Mouse (Mus musculus): ENCODE data around the gene Tigar. TPM values are rescaled to one million over a fixed set of nuclear protein-coding genes. Genes with fewer than 3 reads are reported as not detected.
A peak's percentile ranks its signal among the peaks of the same experiment; 100 is the strongest.

Gene Tigar
- total RNA-seq (2018; cell fraction: chromatin; rRNA removed), result 10 to 100 TPM in 2 of 26 experiments, 1 to 10 TPM in 24; 1.8 to 12.4 (median 5.7) TPM
- 10 to 100 TPM in 1 of 26 experiments, 1 to 10 TPM in 25; 4.3 to 10.5 (median 7.7) TPM for total RNA-seq (2018; cell fraction: cytosol; rRNA removed)
- 10 to 100 TPM in 3 of 26 experiments, 1 to 10 TPM in 23; 3.2 to 13.2 (median 6.3) TPM for total RNA-seq (2018; cell fraction: nucleus; rRNA removed)
- 5.2 to 11.5 TPM (median 7.0 TPM) in 3 replicates for polyA plus RNA-seq (2018)

- H3K36me3 ChIP-seq (ENCODE audit: inconsistent target), result no peaks in the 10 kb centered on the region
- WGBS (ENCODE audit: missing documents), result under 1% methylated on average over 37 of the region's 37 CpGs
- H3K79me2 ChIP-seq (ENCODE audit: inconsistent target), result peaks cover 48% of the 10 kb centered on the region; the same call in 1 of the 2 replicates
- peak within 1 kb of the TSS; percentile 85 for H3K4me3 ChIP-seq (ENCODE audit: inconsistent target)
- H3K27ac ChIP-seq, result peak within 1 kb of the TSS; percentile 5; the same call in 1 of the 2 replicates
Observed at GRCm38 (mm10) chr6:127109402-127109930, at the start of gene Tigar. Gene Tigar, minus strand, starts transcription at chr6:127109557.

GRCm38 (mm10) chr6:127157321-127157720, 48.0 kb upstream of the Tigar start:
- H3K36me3 ChIP-seq (ENCODE audit: inconsistent target), result no peaks in the 10 kb centered on the region
- no peaks in the 10 kb centered on the region for H3K79me2 ChIP-seq (ENCODE audit: inconsistent target)
- H3K27ac ChIP-seq, result no peak overlapping the region
- H3K4me3 ChIP-seq (ENCODE audit: inconsistent target), result no peak overlapping the region
- WGBS (ENCODE audit: missing documents), result 50% methylated on average over 1 of the region's 1 CpGs

GRCm38 (mm10) chr6:127155468-127155867, 46.1 kb upstream of the Tigar start:
- H3K27ac ChIP-seq, result no peak overlapping the region
- H3K79me2 ChIP-seq (ENCODE audit: inconsistent target), result no peaks in the 10 kb centered on the region
- no peaks in the 10 kb centered on the region for H3K36me3 ChIP-seq (ENCODE audit: inconsistent target)
- WGBS (ENCODE audit: missing documents), result 4% methylated on average over 15 of the region's 15 CpGs
- no peak overlapping the region for H3K4me3 ChIP-seq (ENCODE audit: inconsistent target)

GRCm38 (mm10) chr6:127154708-127155268, 45.4 kb upstream of the Tigar start:
- no peaks in the 10 kb centered on the region for H3K79me2 ChIP-seq (ENCODE audit: inconsistent target)
- H3K27ac ChIP-seq, result no peak overlapping the region
- peak overlapping the region; percentile 22 for H3K4me3 ChIP-seq (ENCODE audit: inconsistent target)
- 0% methylated on average over 28 of the region's 34 CpGs for WGBS (ENCODE audit: missing documents)
- no peaks in the 10 kb centered on the region for H3K36me3 ChIP-seq (ENCODE audit: inconsistent target)

- H3K27ac ChIP-seq, result no peak overlapping the region
- H3K4me3 ChIP-seq (ENCODE audit: inconsistent target), result peak overlapping the region; percentile 22
- H3K79me2 ChIP-seq (ENCODE audit: inconsistent target), result no peaks in the 10 kb centered on the region
- 2% methylated on average over 30 of the region's 30 CpGs for WGBS (ENCODE audit: missing documents)
- no peaks in the 10 kb centered on the region for H3K36me3 ChIP-seq (ENCODE audit: inconsistent target)
Observed at GRCm38 (mm10) chr6:127153972-127154707, 44.8 kb upstream of the Tigar start.

- H3K79me2 ChIP-seq (ENCODE audit: inconsistent target), result no peaks in the 10 kb centered on the region
- H3K36me3 ChIP-seq (ENCODE audit: inconsistent target), result no peaks in the 10 kb centered on the region
- 2% methylated on average over 23 of the region's 28 CpGs for WGBS (ENCODE audit: missing documents)
- no peak overlapping the region for H3K4me3 ChIP-seq (ENCODE audit: inconsistent target)
- H3K27ac ChIP-seq, result no peak overlapping the region
Observed at GRCm38 (mm10) chr6:127153296-127153800, 44.0 kb upstream of the Tigar start.

GRCm38 (mm10) chr6:127152106-127152951, 43.0 kb upstream of the Tigar start, which contains the start of gene Ccnd2:
Gene Ccnd2, minus strand, starts transcription at chr6:127152193.
- 1% methylated on average over 35 of the region's 40 CpGs for WGBS (ENCODE audit: missing documents)
- Histone ChIP-seq H3K27ac (no peak within 1 kb of the TSS), H3K36me3 (ENCODE audit: inconsistent target) (no peaks in the 10 kb centered on the region), H3K4me3 (ENCODE audit: inconsistent target) (0 out of 2 replicates have a peak within 1 kb of the TSS, but pooled peaks have one; percentile 67), H3K79me2 (ENCODE audit: inconsistent target) (no peaks in the 10 kb centered on the region)

GRCm38 (mm10) chr6:127151565-127152105, 42.3 kb upstream of the Tigar start:
- no peaks in the 10 kb centered on the region for H3K36me3 ChIP-seq (ENCODE audit: inconsistent target)
- H3K27ac ChIP-seq, result no peak overlapping the region
- no peaks in the 10 kb centered on the region for H3K79me2 ChIP-seq (ENCODE audit: inconsistent target)
- under 1% methylated on average over 29 of the region's 29 CpGs for WGBS (ENCODE audit: missing documents)
- H3K4me3 ChIP-seq (ENCODE audit: inconsistent target), result no peak overlapping the region

- 0 out of 2 replicates have a peak overlapping the region, but pooled peaks have one; percentile 52 for H3K27ac ChIP-seq
- H3K4me3 ChIP-seq (ENCODE audit: inconsistent target), result peak overlapping the region; percentile 67
- 1% methylated on average over 31 of the region's 34 CpGs for WGBS (ENCODE audit: missing documents)
- H3K36me3 ChIP-seq (ENCODE audit: inconsistent target), result no peaks in the 10 kb centered on the region
- H3K79me2 ChIP-seq (ENCODE audit: inconsistent target), result no peaks in the 10 kb centered on the region
Observed at GRCm38 (mm10) chr6:127150663-127151564, 41.6 kb upstream of the Tigar start.

GRCm38 (mm10) chr6:127149944-127150662, 40.7 kb upstream of the Tigar start:
- no peaks in the 10 kb centered on the region for H3K79me2 ChIP-seq (ENCODE audit: inconsistent target)
- peak overlapping the region; percentile 67 for H3K4me3 ChIP-seq (ENCODE audit: inconsistent target)
- peak overlapping the region; percentile 52 for H3K27ac ChIP-seq
- H3K36me3 ChIP-seq (ENCODE audit: inconsistent target), result no peaks in the 10 kb centered on the region
- 0% methylated on average over 34 of the region's 38 CpGs for WGBS (ENCODE audit: missing documents)

GRCm38 (mm10) chr6:127149303-127149943, 40.1 kb upstream of the Tigar start:
- Histone ChIP-seq H3K79me2 (ENCODE audit: inconsistent target) (no peaks in the 10 kb centered on the region), H3K36me3 (ENCODE audit: inconsistent target) (no peaks in the 10 kb centered on the region), H3K27ac (peak overlapping the region; percentile 52), H3K4me3 (ENCODE audit: inconsistent target) (peak overlapping the region; percentile 67)
- WGBS (ENCODE audit: missing documents), result under 1% methylated on average over 28 of the region's 30 CpGs
